Mouse (Mus musculus) ZHBTc4 (cell line): Measurements from ENCODE around the gene Edaradd.

ENCODE experiments used
- DNase-seq: peaks from one replicate; pipeline ENCODE4 v3.0.0-alpha.2; 2011; ENCODE audit warnings: low read depth, low spot score

Gene Edaradd

DNA sequence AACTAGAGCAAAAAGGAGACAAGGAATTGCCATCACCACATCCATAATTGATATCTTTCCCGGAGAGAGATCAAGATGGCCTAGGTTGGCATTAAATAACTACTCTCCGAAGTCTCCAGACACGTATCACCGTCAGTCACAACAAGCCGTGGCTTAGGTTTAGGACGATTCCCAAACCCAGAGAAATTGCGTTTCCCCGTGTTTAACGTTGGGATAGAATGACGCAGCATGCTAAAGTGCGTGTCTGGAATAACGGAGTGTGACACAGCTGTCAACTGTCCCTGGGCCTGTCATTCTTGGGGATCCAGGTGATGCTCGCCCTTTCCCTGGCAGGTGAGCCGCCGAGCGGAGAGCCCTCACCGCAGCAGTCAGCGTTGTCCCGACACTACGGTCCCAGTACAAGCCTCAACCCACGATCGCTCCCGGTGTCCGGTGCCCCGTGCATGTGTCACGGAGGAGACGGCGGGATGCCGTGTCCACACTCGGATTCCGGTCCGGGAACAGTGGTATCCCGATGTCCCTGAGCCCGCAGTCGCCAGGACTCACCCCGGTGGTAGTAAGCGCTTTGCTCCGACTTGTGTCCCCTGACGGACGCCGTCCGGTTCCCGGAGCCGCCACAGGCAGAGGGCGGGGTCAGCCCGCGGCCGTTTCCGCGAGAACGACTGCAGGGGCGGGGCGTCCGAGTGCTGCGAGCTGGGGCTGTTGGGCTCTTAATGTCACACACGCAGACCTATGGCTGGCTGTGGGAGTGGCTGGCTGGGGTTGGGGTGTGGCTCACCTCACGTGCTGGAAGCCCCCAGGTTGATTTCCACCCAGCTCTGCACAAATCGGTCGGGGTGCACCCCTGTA, 59.1 kb downstream of the Edaradd start:
- DNase-seq, result peak; percentile 91

GRCm38 (mm10) chr13:12460443-12460842, 59.8 kb downstream of the Edaradd start:
- DNase-seq, result no peak

DNA sequence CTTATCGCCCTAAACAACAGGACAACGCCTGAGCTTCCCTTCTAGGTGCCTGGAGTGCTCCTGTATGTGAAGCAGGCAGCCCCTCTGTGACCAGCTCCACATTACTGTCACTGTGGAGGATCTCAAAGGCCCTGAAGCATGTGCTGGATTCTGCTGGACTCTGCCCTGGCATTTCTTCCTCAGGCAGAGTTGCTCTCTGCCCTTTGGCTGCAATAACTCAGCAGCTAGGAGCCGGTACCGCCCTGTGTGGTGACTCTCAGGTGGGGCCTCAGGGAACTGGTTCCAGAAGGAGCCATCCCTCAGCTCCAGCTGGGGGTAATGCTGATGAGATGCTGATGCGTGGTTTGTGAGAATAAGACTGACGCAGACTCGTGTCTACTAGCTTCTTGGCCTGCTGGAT, 63.5 kb downstream of the Edaradd start:
- no peak for DNase-seq

GRCm38 (mm10) chr13:12454686-12455390, 65.4 kb downstream of the Edaradd start:
- DNase-seq, result no peak

DNA sequence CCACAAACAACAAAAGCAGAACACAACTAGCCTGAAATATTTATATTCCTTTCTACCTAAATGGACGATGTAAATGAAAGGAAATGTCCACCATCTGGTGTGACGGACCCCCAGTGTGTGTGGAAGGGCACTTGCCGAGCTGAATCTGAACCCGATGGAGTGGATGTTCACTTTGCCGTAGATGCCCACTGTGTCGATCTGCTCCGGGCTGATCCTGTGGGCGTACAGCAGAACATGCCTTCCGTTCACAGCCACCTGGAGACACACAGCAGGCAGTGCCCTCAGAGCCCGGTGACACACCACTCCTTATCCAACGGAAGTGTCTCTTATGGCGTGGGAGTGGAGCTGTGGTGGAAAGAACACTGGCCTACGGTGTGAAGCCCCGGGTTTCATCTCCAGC, 67.1 kb downstream of the Edaradd start:
- DNase-seq, result no peak

DNA sequence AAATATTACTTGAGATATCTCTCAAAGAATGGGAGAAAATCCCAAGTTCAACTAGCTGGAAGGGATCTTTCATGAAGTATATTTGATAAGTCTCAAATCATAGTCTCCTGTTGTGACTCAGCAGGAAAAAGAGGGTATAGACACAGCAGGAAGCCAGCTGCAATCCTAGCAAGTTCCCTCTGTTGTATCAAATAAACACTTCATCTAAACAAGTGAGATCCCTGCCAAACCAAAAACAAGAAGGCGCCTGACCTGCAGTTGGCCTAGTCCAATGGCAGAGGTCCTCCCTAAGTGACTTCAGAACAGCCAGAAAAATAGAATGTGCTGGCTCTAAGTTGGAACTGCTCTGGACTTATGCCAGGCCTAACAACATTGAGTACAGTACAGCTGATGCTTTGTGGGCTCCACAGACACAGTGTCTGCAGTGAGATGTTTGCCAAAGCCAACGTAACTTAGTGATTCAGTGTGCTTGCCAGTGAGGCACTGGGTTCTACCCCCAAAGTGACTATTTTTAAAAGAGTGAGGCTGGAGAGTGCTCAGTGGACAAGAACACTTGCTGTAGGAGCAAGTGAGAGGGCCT, 78.1 kb downstream of the Edaradd start:
- no peak for DNase-seq

GRCm38 (mm10) chr13:12440813-12441212, 79.4 kb downstream of the Edaradd start:
- peak; percentile 57 for DNase-seq

GRCm38 (mm10) chr13:12439586-12439985, 80.7 kb downstream of the Edaradd start:
- no peak for DNase-seq

DNA sequence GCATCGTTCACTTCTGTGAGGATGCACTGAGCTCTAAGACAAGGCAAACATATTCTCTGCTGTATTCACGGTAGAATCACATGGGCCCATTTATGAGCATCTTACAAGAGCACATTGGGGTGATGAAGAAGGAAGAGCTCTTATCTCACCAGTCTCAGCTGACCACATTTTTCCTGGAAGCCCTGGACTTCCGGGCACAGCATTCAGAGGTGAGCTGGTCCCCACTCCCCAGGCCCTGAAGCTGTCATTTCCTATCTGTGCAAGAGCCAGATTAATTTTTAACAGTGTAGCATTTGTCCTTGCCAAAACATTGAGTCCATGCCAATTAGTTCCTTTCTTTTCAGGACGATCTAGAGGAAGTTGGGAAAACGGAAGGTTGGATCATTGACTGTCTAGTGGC, 86.4 kb downstream of the Edaradd start:
- DNase-seq, result no peak

- DNase-seq, result no peak
Observed at GRCm38 (mm10) chr13:12428556-12428955, 91.7 kb downstream of the Edaradd start.
